ENCODE assay signal across 11 mouse cellular contexts in the genomic region with DNA sequence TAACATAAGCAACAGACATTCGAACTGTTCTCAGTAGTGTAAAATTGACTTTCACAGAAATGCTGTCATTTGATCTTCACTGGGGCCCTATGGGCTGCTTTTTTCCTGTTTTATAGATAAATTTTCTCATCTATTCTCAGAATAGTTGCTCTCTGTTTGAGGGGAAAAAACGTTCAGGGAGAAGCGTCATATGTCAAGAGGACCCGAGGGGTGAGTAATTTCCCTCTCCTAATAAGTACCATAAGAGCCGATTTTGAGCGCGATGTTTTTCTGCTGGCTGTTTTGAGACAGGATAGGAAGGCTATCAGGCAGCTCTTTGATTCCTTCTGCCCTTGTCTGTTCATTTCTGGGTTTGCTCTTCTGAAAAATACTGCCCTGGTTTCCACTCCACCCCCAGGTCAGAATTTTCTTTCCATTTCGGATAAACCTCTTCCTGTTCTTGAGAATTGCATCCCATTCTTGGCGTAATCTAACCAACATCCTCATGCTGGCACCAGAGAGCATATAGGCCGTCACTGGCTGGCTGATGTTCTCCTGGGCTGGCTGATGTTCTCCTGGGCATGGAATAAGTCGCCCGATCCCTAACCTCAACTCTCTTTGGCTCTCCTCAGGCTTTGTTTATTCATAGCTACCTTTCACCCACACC. TPM values are rescaled to one million over a fixed set of nuclear protein-coding genes. Genes with fewer than 3 reads are reported as not detected.
A peak's percentile ranks its signal among the peaks of the same experiment; 100 is the strongest.
DNase-seq lines count a peak whose midpoint lies in the region; ATAC-seq and TF ChIP-seq lines count a peak whose summit lies in the region.
"Had no signal": no experiment of that assay in that cellular context is flagged by ENCODE, and none has a peak within 500 bp of the region (broad histone marks: within the 10 kb centered on the region; RNA-seq: fewer than 3 reads in every experiment).

No protein-coding gene starts in this region.

- no peak overlapping the region for H3K27ac ChIP-seq in heart, embryonic 13.5 days (replicated peaks)
- no peak overlapping the region for H3K27ac ChIP-seq in heart, embryonic 10.5 days
- no peak overlapping the region for H3K27ac ChIP-seq in midbrain, postnatal 0 days (ENCODE audit: low read depth, low read length)
- H3K27ac ChIP-seq in midbrain, embryonic 10.5 days (replicated peaks), result no peak overlapping the region
- H3K27ac ChIP-seq: neural tube, embryonic 12.5 days had no signal

- no peak overlapping the region for H3K9ac ChIP-seq in heart, embryonic 13.5 days
- no peak overlapping the region for H3K9ac ChIP-seq in midbrain, postnatal 0 days (replicated peaks; ENCODE audit: low read length, poor library complexity, severe bottlenecking)
- H3K9ac ChIP-seq: neural tube, embryonic 12.5 days had no signal

- TF ChIP-seq CTCF in midbrain, postnatal 0 days (IDR thresholded peaks at IDR 0.05), result peak; percentile 33

- peak overlapping the region; percentile 2; the same call in 1 of the 2 replicates for H3K4me2 ChIP-seq in heart, embryonic 13.5 days
- H3K4me2 ChIP-seq in midbrain, postnatal 0 days (ENCODE audit: low read depth, low read length, poor library complexity, severe bottlenecking), result no peak overlapping the region
- H3K4me2 ChIP-seq: neural tube, embryonic 12.5 days had no signal

- no peak overlapping the region for H3K4me3 ChIP-seq in heart, embryonic 13.5 days
- no peak overlapping the region for H3K4me3 ChIP-seq in heart, embryonic 10.5 days
- no peak overlapping the region for H3K4me3 ChIP-seq in midbrain, postnatal 0 days (ENCODE audit: low read depth, low read length)
- no peak overlapping the region for H3K4me3 ChIP-seq in midbrain, embryonic 10.5 days
- H3K4me3 ChIP-seq: neural tube, embryonic 12.5 days had no signal

- peaks cover 3% of the 10 kb centered on the region; the same call in 1 of the 2 replicates for H3K9me3 ChIP-seq in heart, embryonic 13.5 days
- H3K9me3 ChIP-seq in heart, embryonic 10.5 days, result no peaks in the 10 kb centered on the region
- H3K9me3 ChIP-seq in midbrain, postnatal 0 days (ENCODE audit: low read length), result no peaks in the 10 kb centered on the region
- no peaks in the 10 kb centered on the region for H3K9me3 ChIP-seq in midbrain, embryonic 10.5 days (replicated peaks)
- H3K9me3 ChIP-seq: neural tube, embryonic 12.5 days had no signal

- 41% methylated on average over 12 of the region's 12 CpGs for WGBS in heart, embryonic 13.5 days
- 52% methylated on average over 12 of the region's 12 CpGs for WGBS in heart, embryonic 10.5 days
- 72% methylated on average over 12 of the region's 12 CpGs for WGBS in midbrain, postnatal 0 days
- WGBS in midbrain, embryonic 10.5 days, result 73% methylated on average over 12 of the region's 12 CpGs

- H3K36me3 ChIP-seq in heart, embryonic 13.5 days, result no peaks in the 10 kb centered on the region
- H3K36me3 ChIP-seq in heart, embryonic 10.5 days, result no peaks in the 10 kb centered on the region
- H3K36me3 ChIP-seq in midbrain, postnatal 0 days (ENCODE audit: insufficient read depth, low read length), result no peaks in the 10 kb centered on the region
- no peaks in the 10 kb centered on the region for H3K36me3 ChIP-seq in midbrain, embryonic 10.5 days
- H3K36me3 ChIP-seq: neural tube, embryonic 12.5 days had no signal

- no peak for DNase-seq in heart, embryonic 10.5 days (ENCODE audit: low spot score)
- DNase-seq in midbrain, postnatal 0 days (ENCODE audit: low spot score), result no peak
- DNase-seq in midbrain, embryonic 10.5 days (ENCODE audit: low spot score), result no peak
- DNase-seq in cerebellum, adult 8-10 months, result no peak
- DNase-seq in frontal cortex, adult 2 months (ENCODE audit: extremely low spot score in 1 of 2, low spot score in 1 of 2), result no peak
- DNase-seq in kidney, adult 9 months, result no peak
- DNase-seq: kidney, adult 8-10 months; right cerebral cortex, postnatal 14 days had no signal

- no peak for ATAC-seq in heart, embryonic 13.5 days (ENCODE audit: extremely low read depth, insufficient number of reproducible peaks, low FRiP score, low TSS enrichment)
- ATAC-seq in midbrain, postnatal 0 days (ENCODE audit: low FRiP score), result no peak
- ATAC-seq in granulocyte monocyte progenitor cell, adult 5-6 weeks (replicated peaks; ENCODE audit: poor library complexity, severe bottlenecking), result peak; percentile 24

- peaks cover 52% of the 10 kb centered on the region for H3K4me1 ChIP-seq in heart, embryonic 13.5 days
- peaks cover 19% of the 10 kb centered on the region for H3K4me1 ChIP-seq in heart, embryonic 10.5 days
- no peaks in the 10 kb centered on the region; the same call in 1 of the 2 replicates for H3K4me1 ChIP-seq in midbrain, postnatal 0 days (ENCODE audit: insufficient read depth, low read length)
- peaks cover 33% of the 10 kb centered on the region for H3K4me1 ChIP-seq in midbrain, embryonic 10.5 days

- peaks cover 14% of the 10 kb centered on the region for H3K27me3 ChIP-seq in heart, embryonic 13.5 days (replicated peaks)
- H3K27me3 ChIP-seq in heart, embryonic 10.5 days (ENCODE audit: insufficient read depth, poor library complexity, severe bottlenecking), result peaks cover 5% of the 10 kb centered on the region; the same call in 1 of the 2 replicates
- H3K27me3 ChIP-seq in midbrain, postnatal 0 days (ENCODE audit: insufficient read depth, low read length), result no peaks in the 10 kb centered on the region
- peaks cover 43% of the 10 kb centered on the region for H3K27me3 ChIP-seq in midbrain, embryonic 10.5 days (ENCODE audit: low read depth, poor library complexity, severe bottlenecking)
- H3K27me3 ChIP-seq: neural tube, embryonic 12.5 days had no signal

RNA-seq across cellular contexts. Expression of a gene that starts 29.3 kb away (rescaled TPM):
- polyA plus RNA-seq in heart, embryonic 13.5 days (2015; fragmentation: Nextera tagmentation; extraction: Ambion mirVana), result 115 and 128 TPM in 2 replicates
- polyA plus RNA-seq in heart, embryonic 10.5 days (2016; fragmentation: Nextera tagmentation; extraction: Ambion mirVana), result 140 and 154 TPM in 2 replicates
- 62.8 and 69.3 TPM in 2 replicates for total RNA-seq in midbrain, postnatal 0 days (2014; rRNA removed)
- polyA plus RNA-seq in midbrain, postnatal 0 days (2015; fragmentation: Nextera tagmentation; extraction: Ambion mirVana), result 81.4 and 89.1 TPM in 2 replicates
- polyA plus RNA-seq in midbrain, embryonic 10.5 days (2016; fragmentation: Nextera tagmentation; extraction: Ambion mirVana), result 111 and 116 TPM in 2 replicates
- total RNA-seq in granulocyte monocyte progenitor cell, adult 5-6 weeks (2014; fragmentation: Nextera tagmentation), result 71.1 and 89.5 TPM in 2 replicates
- total RNA-seq in granulocyte monocyte progenitor cell, adult 5-6 weeks (2017), result 83.2 and 100 TPM in 2 replicates
- polyA plus RNA-seq in frontal cortex, adult 2 months (2012; rRNA removed), result 63.2 and 65.8 TPM in 2 replicates

RNA-seq across cellular contexts. Expression of a gene that starts 41.8 kb away (rescaled TPM):
- polyA plus RNA-seq in heart, embryonic 13.5 days (2015; fragmentation: Nextera tagmentation; extraction: Ambion mirVana), result 68.2 and 74.9 TPM in 2 replicates
- 42.0 and 84.8 TPM in 2 replicates for polyA plus RNA-seq in heart, embryonic 10.5 days (2016; fragmentation: Nextera tagmentation; extraction: Ambion mirVana)
- 93.6 and 100 TPM in 2 replicates for total RNA-seq in midbrain, postnatal 0 days (2014; rRNA removed)
- 46.4 and 47.6 TPM in 2 replicates for polyA plus RNA-seq in midbrain, postnatal 0 days (2015; fragmentation: Nextera tagmentation; extraction: Ambion mirVana)
- 18.5 and 22.8 TPM in 2 replicates for polyA plus RNA-seq in midbrain, embryonic 10.5 days (2016; fragmentation: Nextera tagmentation; extraction: Ambion mirVana)
- total RNA-seq in granulocyte monocyte progenitor cell, adult 5-6 weeks (2014; fragmentation: Nextera tagmentation), result 5.0 and 8.1 TPM in 2 replicates
- 7.5 and 9.7 TPM in 2 replicates for total RNA-seq in granulocyte monocyte progenitor cell, adult 5-6 weeks (2017)
- polyA plus RNA-seq in frontal cortex, adult 2 months (2012; rRNA removed), result 108 and 109 TPM in 2 replicates
